Mouse (Mus musculus) thymus, adult 2 months (tissue): ENCODE measurements around the gene S100a2. TPM values are rescaled to one million over a fixed set of nuclear protein-coding genes. Genes with fewer than 3 reads are reported as not detected.

ENCODE experiments used
- DNase-seq: peaks from one replicate; pipeline ENCODE4 v3.0.0; 2021
- H3K27ac ChIP-seq: fragments of 200-500 bp; 2 replicates; pipeline ENCODE4 v1.5.1; 2012; ENCODE audit warnings: low read length, control low read depth; ENCODE audit not compliant: control insufficient read depth, insufficient read depth
- H3K27me3 ChIP-seq: fragments of 200-500 bp; 2 replicates; pipeline ENCODE4 v1.6.1; 2012; ENCODE audit warnings: mild to moderate bottlenecking, low read length, moderate library complexity, mixed read lengths; ENCODE audit not compliant: control insufficient read depth, insufficient read depth
- H3K36me3 ChIP-seq: fragments of 200-500 bp; 2 replicates; pipeline ENCODE4 v1.6.1; 2012; ENCODE audit warnings: mild to moderate bottlenecking, low read length, moderate library complexity; ENCODE audit not compliant: control insufficient read depth, insufficient read depth
- H3K4me1 ChIP-seq: fragments of 200-500 bp; replicated peaks from 2 replicates; pipeline ENCODE4 v1.6.1; 2012; ENCODE audit warnings: low read length; ENCODE audit not compliant: control insufficient read depth, insufficient read depth
- H3K4me3 ChIP-seq: fragments of 200-500 bp; 2 replicates; pipeline ENCODE4 v1.5.1; 2012; ENCODE audit warnings: mild to moderate bottlenecking, low read length, control low read depth, moderate library complexity; ENCODE audit not compliant: control insufficient read depth, insufficient read depth
- CTCF ChIP-seq: fragments of 200-500 bp; IDR thresholded peaks from 2 replicates; pipeline ENCODE4 v1.5.1; 2012; ENCODE audit warnings: mild to moderate bottlenecking, control low read depth, low read length, moderate library complexity, borderline replicate concordance; ENCODE audit not compliant: control insufficient read depth, poor library complexity, insufficient read depth; ENCODE audit errors: extremely low read depth
- POLR2A ChIP-seq: fragments of 200-500 bp; IDR thresholded peaks from 2 replicates; pipeline ENCODE4 v1.6.1; 2012; ENCODE audit warnings: mild to moderate bottlenecking, low read length, control low read depth, moderate library complexity; ENCODE audit not compliant: control insufficient read depth, poor library complexity, insufficient read depth; ENCODE audit errors: extremely low read depth
- WGBS: fragments of 180-500 bp; shearing (Covaris S2); methylation state at CpG from one replicate; pipeline ENCODE4 v1.1.7; 2018; 5-methylcytosine and 5-hydroxymethylcytosine counted together
- polyA plus RNA-seq: library from polyadenylated mRNA; depleted of rRNA; stranded (reverse); fragments of >200 nt; gene quantifications from 2 replicates; pipeline ENCODE4 v1.2.3, GENCODE M21; 2012

S100a2 gene
- polyA plus RNA-seq, 1 experiment, result not detected

DNA sequence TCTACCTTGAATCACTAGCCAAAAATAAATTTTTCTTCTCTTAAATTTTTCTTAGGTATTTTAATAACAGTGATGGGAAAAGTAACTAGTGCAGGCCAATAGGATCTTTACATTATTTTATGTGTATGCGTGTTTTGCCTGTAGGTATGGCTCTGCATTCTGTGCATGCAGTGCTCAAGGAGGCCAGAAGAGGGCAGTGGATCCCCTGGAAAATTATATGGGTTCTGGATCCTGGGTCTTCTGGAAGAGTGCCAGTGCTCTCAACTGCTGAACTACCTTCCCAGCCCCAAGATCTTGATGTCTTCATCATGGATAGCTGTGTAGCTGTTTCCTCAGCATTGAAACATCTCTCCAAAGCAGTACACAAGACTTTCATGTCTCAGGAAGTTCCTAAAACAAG, 7.9 kb upstream of the S100a2 start:
- 98% methylated on average over 1 of the region's 1 CpGs for WGBS
- no peak overlapping the region for H3K4me3 ChIP-seq
- no peak for TF ChIP-seq CTCF
- no peak for TF ChIP-seq POLR2A
- no peak for DNase-seq
- H3K27ac ChIP-seq, result no peak overlapping the region
- peaks cover 15% of the 10 kb centered on the region for H3K4me1 ChIP-seq
- no peaks in the 10 kb centered on the region for H3K36me3 ChIP-seq
- H3K27me3 ChIP-seq, result no peaks in the 10 kb centered on the region

GRCm38 (mm10) chr3:90582556-90582955, 7.5 kb upstream of the S100a2 start:
- WGBS, result 96% methylated on average over 4 of the region's 4 CpGs
- TF ChIP-seq POLR2A, result no peak
- TF ChIP-seq CTCF, result no peak

DNA sequence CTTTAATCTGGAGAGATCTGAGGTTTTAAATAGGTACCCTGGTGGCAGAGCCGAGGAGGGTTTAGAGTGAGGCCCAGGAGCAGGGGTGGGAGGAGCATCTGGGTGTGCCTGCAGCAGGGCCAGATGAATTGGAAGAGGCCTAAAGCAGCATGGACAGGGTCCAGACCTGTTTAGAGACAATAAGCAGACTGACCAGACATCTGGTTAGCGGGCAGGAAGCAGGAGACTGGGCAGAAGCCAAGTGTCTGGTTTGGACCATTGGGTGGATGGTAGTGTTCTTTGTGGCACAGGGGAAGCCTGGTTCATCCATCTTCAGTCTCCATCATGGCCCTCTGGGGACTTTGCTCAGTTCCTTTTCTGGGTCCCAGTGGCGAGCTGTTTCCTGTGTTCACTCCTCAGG, 6.2 kb upstream of the S100a2 start:
- WGBS, result 74% methylated on average over 3 of the region's 3 CpGs
- H3K27me3 ChIP-seq, result no peaks in the 10 kb centered on the region
- TF ChIP-seq POLR2A (no peak), CTCF (no peak)
- DNase-seq, result no peak
- H3K4me1 ChIP-seq, result peaks cover 26% of the 10 kb centered on the region
- no peak overlapping the region for H3K27ac ChIP-seq
- H3K4me3 ChIP-seq, result no peak overlapping the region
- H3K36me3 ChIP-seq, result no peaks in the 10 kb centered on the region

More at GRCm38 (mm10) chr3:90582556-90582955, 7.5 kb upstream of the S100a2 start:
- no peak overlapping the region for H3K27ac ChIP-seq
- H3K27me3 ChIP-seq, result no peaks in the 10 kb centered on the region
- no peak overlapping the region for H3K4me3 ChIP-seq
- no peaks in the 10 kb centered on the region for H3K36me3 ChIP-seq
- DNase-seq, result no peak
- peaks cover 19% of the 10 kb centered on the region for H3K4me1 ChIP-seq

GRCm38 (mm10) chr3:90585595-90585994, 4.5 kb upstream of the S100a2 start:
- H3K27me3 ChIP-seq, result no peaks in the 10 kb centered on the region
- whole genome bisulfite sequencing, result 38% methylated on average over 5 of the region's 5 CpGs
- peak; percentile 56 for DNase-seq
- peaks cover 39% of the 10 kb centered on the region for H3K4me1 ChIP-seq
- no peak overlapping the region for H3K4me3 ChIP-seq
- H3K36me3 ChIP-seq, result no peaks in the 10 kb centered on the region
- TF ChIP-seq CTCF (peak; percentile 60; the same call in 1 of the 2 replicates), POLR2A (no peak)
- peak overlapping the region; percentile 93; the same call in 1 of the 2 replicates for H3K27ac ChIP-seq

- H3K4me1 ChIP-seq, result peaks cover 39% of the 10 kb centered on the region
- no peaks in the 10 kb centered on the region for H3K36me3 ChIP-seq
- no peaks in the 10 kb centered on the region for H3K27me3 ChIP-seq
- H3K4me3 ChIP-seq, result no peak overlapping the region
- TF ChIP-seq CTCF (no peak), POLR2A (no peak)
- 16% methylated on average over 15 of the region's 15 CpGs for WGBS
- H3K27ac ChIP-seq, result peak overlapping the region; percentile 93
- DNase-seq, result peak; percentile 43
These were observed 3.9 kb upstream of the S100a2 start for GRCm38 (mm10) chr3:90586016-90586643.

DNA sequence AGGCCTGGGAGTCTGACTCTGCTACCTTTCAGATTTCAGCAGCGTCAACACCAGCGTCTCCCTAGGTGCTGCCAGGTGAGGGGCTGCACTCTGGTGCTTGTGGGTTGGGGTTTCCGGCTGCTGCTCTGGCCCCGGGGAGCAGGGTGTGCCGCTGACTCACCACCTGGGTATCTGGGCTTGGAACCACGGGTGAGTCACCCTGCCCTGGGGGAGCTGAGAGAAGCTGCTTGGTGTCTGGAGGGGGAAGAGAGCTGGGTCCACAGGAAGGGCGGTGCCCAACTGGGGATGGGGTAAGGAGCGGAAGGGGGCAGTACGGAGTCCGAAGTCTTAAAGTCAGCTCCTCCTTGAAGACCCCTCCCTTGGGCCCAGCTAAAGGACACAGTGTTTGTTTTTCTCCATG, 3.1 kb upstream of the S100a2 start:
- peak; percentile 86 for DNase-seq
- WGBS, result 4% methylated on average over 10 of the region's 10 CpGs
- no peak overlapping the region for H3K4me3 ChIP-seq
- TF ChIP-seq CTCF (0 out of 2 replicates have a peak, but pooled peaks have one; percentile 28), POLR2A (0 out of 2 replicates have a peak, but pooled peaks have one; percentile 41)
- H3K4me1 ChIP-seq, result peaks cover 39% of the 10 kb centered on the region
- no peaks in the 10 kb centered on the region for H3K27me3 ChIP-seq
- peak overlapping the region; percentile 93 for H3K27ac ChIP-seq
- H3K36me3 ChIP-seq, result no peaks in the 10 kb centered on the region
